Mouse (Mus musculus): ENCODE results near the gene Eva1c. TPM values are rescaled to one million over a fixed set of nuclear protein-coding genes. Genes with fewer than 3 reads are reported as not detected.

The Eva1c gene
- 2.4 TPM for polyA plus RNA-seq (2014; fragmentation: Illumina TruSeq; extraction: RNeasy Lipid Tissue Mini Kit (QIAGEN cat#74804); ENCODE audit: low read depth, low replicate concordance)

DNA sequence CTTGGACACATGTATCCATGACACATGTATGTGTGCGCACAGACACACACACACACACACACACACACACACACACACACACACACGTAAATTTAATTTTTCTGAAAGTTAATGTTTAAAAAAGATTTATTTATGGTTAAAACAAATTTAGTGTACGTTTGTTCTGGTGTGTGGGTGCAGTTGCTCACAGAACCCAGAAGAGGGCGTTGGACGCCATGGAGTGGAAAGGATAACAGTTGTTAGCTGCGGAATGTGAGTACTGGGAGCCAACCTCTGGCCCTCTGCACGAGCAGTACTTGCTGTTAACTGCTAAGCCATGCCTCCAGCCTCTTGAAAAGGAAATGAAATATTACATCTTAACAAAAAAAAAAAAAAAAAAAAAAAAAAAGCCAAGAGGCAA is at the start of gene Eva1c:
Gene Eva1c, plus strand, starts transcription at position 263 of the 400 bp plus-strand sequence.

DNA sequence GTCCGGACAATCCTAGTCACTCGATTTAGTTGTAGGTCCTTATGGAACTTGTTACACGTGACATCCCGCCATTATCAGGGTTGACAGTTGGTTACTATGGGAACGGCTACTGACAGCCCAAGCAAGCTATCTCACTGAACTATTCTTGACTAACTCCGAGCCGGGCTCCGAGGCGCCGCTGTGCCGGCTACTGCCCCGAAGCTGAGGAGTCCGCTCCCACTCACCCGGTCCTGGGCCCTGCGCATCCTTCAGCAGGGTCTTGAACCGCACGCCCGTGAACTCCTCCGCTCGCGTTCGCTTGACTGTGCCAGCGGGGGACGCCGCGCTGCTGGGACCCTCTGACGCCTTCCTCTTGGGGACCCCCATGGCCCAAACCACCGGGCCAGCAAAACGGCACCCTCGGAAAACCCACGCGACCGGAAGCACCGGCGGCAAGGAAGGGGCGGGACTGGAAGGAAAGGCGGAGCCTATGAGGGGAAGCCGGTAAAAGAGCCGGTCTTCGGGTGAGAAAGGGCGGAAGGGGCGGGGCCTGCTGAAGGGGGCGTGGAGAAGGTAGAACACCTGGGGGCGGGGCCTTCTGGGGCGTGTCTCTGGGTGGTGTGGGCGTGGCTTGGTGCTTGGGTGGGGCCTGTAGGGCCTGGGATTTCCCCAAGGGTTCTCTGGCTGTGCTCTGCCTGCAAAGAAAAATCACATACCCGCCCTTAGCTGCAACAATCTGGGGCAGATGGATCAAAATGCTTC is 16.4 kb upstream of the Eva1c start, which contains the start of gene Urb1:
Gene Urb1, minus strand, starts transcription at position 439 of the 741 bp plus-strand sequence.

DNA sequence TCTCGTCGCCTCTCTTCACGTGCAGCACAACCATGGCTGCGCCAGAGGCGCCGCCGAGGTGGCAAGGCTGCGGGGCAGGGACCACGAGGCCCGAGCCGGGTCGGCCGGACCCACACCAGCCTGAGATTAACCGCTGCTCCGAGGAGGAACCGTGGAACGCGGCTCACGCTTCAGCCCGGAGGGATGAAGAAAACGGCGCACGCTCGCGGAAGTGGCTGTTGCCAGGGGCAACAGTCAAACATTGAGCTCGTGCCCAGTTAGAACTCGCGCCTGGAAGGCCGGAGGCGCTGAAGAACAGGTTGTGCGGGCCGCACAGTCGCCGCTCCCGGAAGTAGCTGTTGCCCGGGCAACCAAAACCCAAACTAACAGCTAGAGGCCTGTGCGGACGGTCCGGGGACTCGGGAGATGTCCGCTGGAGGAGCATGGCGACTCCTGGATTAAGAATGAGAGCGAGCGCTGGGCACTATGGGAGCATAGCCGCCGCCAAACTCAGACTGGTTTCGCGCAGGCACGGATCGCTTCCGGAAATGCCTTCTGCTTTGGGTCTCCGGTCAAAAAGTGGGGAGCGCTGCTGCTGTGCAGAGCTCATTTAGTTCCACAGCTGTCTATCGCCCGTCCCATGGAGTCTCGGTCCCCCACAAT is 108.3 kb downstream of the Eva1c start, which contains the start of gene Cfap298:
Gene Cfap298, minus strand, starts transcription at position 428 of the 642 bp plus-strand sequence.

Other genes with a start within 250 kb of the Eva1c start
- 3.7 TPM for gene Mis18a, start 99.3 kb upstream of the Eva1c start, polyA plus RNA-seq (2014; fragmentation: Illumina TruSeq; extraction: RNeasy Lipid Tissue Mini Kit (QIAGEN cat#74804); ENCODE audit: low read depth, low replicate concordance)
- 17.6 TPM for gene Mrap, start 88.5 kb upstream of the Eva1c start, polyA plus RNA-seq (2014; fragmentation: Illumina TruSeq; extraction: RNeasy Lipid Tissue Mini Kit (QIAGEN cat#74804); ENCODE audit: low read depth, low replicate concordance)
- 4.6 TPM for gene Urb1, start 16.3 kb upstream of the Eva1c start, polyA plus RNA-seq (2014; fragmentation: Illumina TruSeq; extraction: RNeasy Lipid Tissue Mini Kit (QIAGEN cat#74804); ENCODE audit: low read depth, low replicate concordance)
- gene Cfap298, start 108.4 kb downstream of the Eva1c start, polyA plus RNA-seq (2014; fragmentation: Illumina TruSeq; extraction: RNeasy Lipid Tissue Mini Kit (QIAGEN cat#74804); ENCODE audit: low read depth, low replicate concordance): 33.0 TPM
- gene Synj1, start 184.6 kb downstream of the Eva1c start, polyA plus RNA-seq (2014; fragmentation: Illumina TruSeq; extraction: RNeasy Lipid Tissue Mini Kit (QIAGEN cat#74804); ENCODE audit: low read depth, low replicate concordance): 22.0 TPM
- gene Paxbp1, start 217.8 kb downstream of the Eva1c start, polyA plus RNA-seq (2014; fragmentation: Illumina TruSeq; extraction: RNeasy Lipid Tissue Mini Kit (QIAGEN cat#74804); ENCODE audit: low read depth, low replicate concordance): 36.8 TPM